Mouse (Mus musculus) B cell, adult 67 days (primary cell): ENCODE data around the gene Lpar5. TPM values are rescaled to one million over a fixed set of nuclear protein-coding genes. Genes with fewer than 3 reads are reported as not detected.

Source experiments
- total RNA-seq, 2 experiments: library from RNA; stranded (reverse); gene quantifications; 4 replicates each; pipeline ENCODE4 v1.2.4; 2023

The Lpar5 gene
- total RNA-seq: 10 to 100 TPM; 20.3 to 22.2 TPM

GRCm38 (mm10) chr6:125067571-125067995 is at the start of gene Lpar5:
Lpar5 (plus strand) TSS chr6:125067920.

GRCm38 (mm10) chr6:125039533-125040153 is 28.1 kb upstream of the Lpar5 start, which contains the start of gene Ing4:
Ing4 (plus strand) TSS chr6:125039760.

GRCm38 (mm10) chr6:125049678-125050077 is 18.0 kb upstream of the Lpar5 start, which contains the start of gene Acrbp:
Acrbp (plus strand) TSS chr6:125049689.

GRCm38 (mm10) chr6:125095391-125096278 is 27.9 kb downstream of the Lpar5 start, which contains the start of gene Chd4:
Chd4 (plus strand) TSS chr6:125095981.

GRCm38 (mm10) chr6:125131302-125132156 is 63.8 kb downstream of the Lpar5 start, which contains the start of gene Nop2:
Nop2 (plus strand) TSS chr6:125131909.

Other genes starting within 250 kb of the Lpar5 start
- gene Usp5, start 238.4 kb upstream of the Lpar5 start, total RNA-seq: 10 to 100 TPM; 84.4 to 95.0 TPM
- 1 to 10 TPM; 1.8 to 4.2 TPM for gene Cdca3, start 238.4 kb upstream of the Lpar5 start, total RNA-seq
- gene Gnb3, start 227.6 kb upstream of the Lpar5 start, total RNA-seq: under 1 TPM in 1 of 2 experiments, not detected in 1; 0.30 TPM
- not detected for gene P3h3, start 210.2 kb upstream of the Lpar5 start, total RNA-seq
- under 1 TPM; 0.15 to 0.47 TPM for gene Gpr162, start 203.9 kb upstream of the Lpar5 start, total RNA-seq
- under 1 TPM; 0.36 to 0.61 TPM for gene Cd4, start 179.7 kb upstream of the Lpar5 start, total RNA-seq
- under 1 TPM; 0.27 to 0.44 TPM for gene Lag3, start 156.2 kb upstream of the Lpar5 start, total RNA-seq
- 10 to 100 TPM; 40.0 to 57.1 TPM for gene Ptms, start 147.8 kb upstream of the Lpar5 start, total RNA-seq
- gene Mlf2, start 136.5 kb upstream of the Lpar5 start, total RNA-seq: 100 to 1,000 TPM; 103 to 117 TPM
- gene Cops7a, start 102.4 kb upstream of the Lpar5 start, total RNA-seq: 10 to 100 TPM; 56.3 to 59.5 TPM
- gene Pianp, start 71.2 kb upstream of the Lpar5 start, total RNA-seq: under 1 TPM; 0.27 to 0.55 TPM
- 100 to 1,000 TPM in 1 of 2 experiments, 10 to 100 TPM in 1; 96.6 to 114 TPM for gene Zfp384, start 58.8 kb upstream of the Lpar5 start, total RNA-seq
- gene Ing4, start 28.2 kb upstream of the Lpar5 start, total RNA-seq: 100 to 1,000 TPM in 1 of 2 experiments, 10 to 100 TPM in 1; 97.1 to 108 TPM
- gene Acrbp, start 18.2 kb upstream of the Lpar5 start, total RNA-seq: 10 to 100 TPM; 19.3 to 21.8 TPM
- gene Chd4, start 28.1 kb downstream of the Lpar5 start, total RNA-seq: 100 to 1,000 TPM; 359 to 376 TPM
- 10 to 100 TPM; 36.5 to 40.2 TPM for gene Nop2, start 64.0 kb downstream of the Lpar5 start, total RNA-seq
- 10 to 100 TPM; 40.3 to 48.0 TPM for gene Iffo1, start 77.3 kb downstream of the Lpar5 start, total RNA-seq
- 100 to 1,000 TPM; 404 to 406 TPM for gene Gapdh, start 98.5 kb downstream of the Lpar5 start, total RNA-seq
- gene Ncapd2, start 123.8 kb downstream of the Lpar5 start, total RNA-seq: 10 to 100 TPM; 48.4 to 60.1 TPM
- 10 to 100 TPM; 31.0 to 32.7 TPM for gene Mrpl51, start 123.9 kb downstream of the Lpar5 start, total RNA-seq
- gene Vamp1, start 147.6 kb downstream of the Lpar5 start, total RNA-seq: 10 to 100 TPM; 74.4 to 91.1 TPM
- gene Tapbpl, start 163.9 kb downstream of the Lpar5 start, total RNA-seq: 10 to 100 TPM; 27.1 to 28.1 TPM
- 1 to 10 TPM in 1 of 2 experiments, under 1 TPM in 1; 0.68 to 3.3 TPM for gene Cd27, start 169.1 kb downstream of the Lpar5 start, total RNA-seq
- gene Tuba3a, start 218.1 kb downstream of the Lpar5 start, total RNA-seq: not detected
- gene Ltbr, start 246.0 kb downstream of the Lpar5 start, total RNA-seq: under 1 TPM in 1 of 2 experiments, not detected in 1; 0.99 TPM